Mouse (Mus musculus): Measurements from ENCODE around the gene Ttc23. TPM values are rescaled to one million over a fixed set of nuclear protein-coding genes. Genes with fewer than 3 reads are reported as not detected.

Ttc23 gene
- total and polyA plus RNA-seq, 3 experiments, result 0.42 to 4.8 TPM; not detected in 1

GRCm38 (mm10) chr7:67681078-67681477 lies 33.9 kb downstream of the Ttc23 start:
- no peaks in the 10 kb centered on the region for H3K27me3 ChIP-seq (ENCODE audit: control insufficient read depth in 1 of 2, insufficient read depth in 2 of 2, low read length in 2 of 2)
- H3K27ac ChIP-seq (ENCODE audit: control insufficient read depth, low read depth, low read length), result no peak overlapping the region
- no peaks in the 10 kb centered on the region for H3K9me3 ChIP-seq (replicated peaks; ENCODE audit: insufficient read depth, low read length)
- no peak for DNase-seq (ENCODE audit: low read depth, low spot score)
- TF ChIP-seq BHLHE40 (IDR thresholded peaks at IDR 0.05; ENCODE audit: borderline replicate concordance, low read depth, low read length) (no peak), RCOR1 (IDR thresholded peaks at IDR 0.05; ENCODE audit: low read depth, low read length) (no peak), USF1 (IDR thresholded peaks at IDR 0.05; ENCODE audit: low read depth, low read length) (no peak), MYB (IDR thresholded peaks at IDR 0.05; ENCODE audit: low read depth, low read length) (no peak), MYC (IDR thresholded peaks at IDR 0.05; ENCODE audit: low read depth, low read length) (no peak), USF2 (IDR thresholded peaks at IDR 0.05; ENCODE audit: borderline replicate concordance in 1 of 2, insufficient read depth in 1 of 2, low read depth in 1 of 2, low read length in 2 of 2) (no peak), GATA1 (IDR thresholded peaks at IDR 0.05; ENCODE audit: low read depth, low read length) (no peak), TCF12 (IDR thresholded peaks at IDR 0.05; ENCODE audit: low read depth, low read length) (no peak), SMC3 (IDR thresholded peaks at IDR 0.05; ENCODE audit: low read depth, low read length) (no peak), UBTF (IDR thresholded peaks at IDR 0.05; ENCODE audit: borderline replicate concordance, insufficient read depth, low read depth, low read length) (no peak), ZC3H11A (IDR thresholded peaks at IDR 0.05; ENCODE audit: low read depth, low read length) (no peak), POLR2AphosphoS5 (IDR thresholded peaks at IDR 0.05; ENCODE audit: borderline replicate concordance, low read depth, low read length) (no peak)
- no peak overlapping the region for H3K9ac ChIP-seq (ENCODE audit: control insufficient read depth, low read depth, low read length, poor library complexity, severe bottlenecking)
- no peaks in the 10 kb centered on the region for H3K36me3 ChIP-seq (ENCODE audit: control insufficient read depth in 1 of 2, insufficient read depth in 2 of 2, low read length in 2 of 2)
- H3K4me1 ChIP-seq (ENCODE audit: control insufficient read depth in 1 of 2, insufficient read depth in 2 of 2, low read length in 2 of 2), result no peaks in the 10 kb centered on the region
- H3K4me3 ChIP-seq (ENCODE audit: control insufficient read depth in 1 of 2, insufficient read depth in 1 of 2, low read depth in 2 of 2, low read length in 2 of 2), result no peak overlapping the region
- no peaks in the 10 kb centered on the region for H3K79me2 ChIP-seq (ENCODE audit: control insufficient read depth, insufficient read depth, low read length, poor library complexity)

DNA sequence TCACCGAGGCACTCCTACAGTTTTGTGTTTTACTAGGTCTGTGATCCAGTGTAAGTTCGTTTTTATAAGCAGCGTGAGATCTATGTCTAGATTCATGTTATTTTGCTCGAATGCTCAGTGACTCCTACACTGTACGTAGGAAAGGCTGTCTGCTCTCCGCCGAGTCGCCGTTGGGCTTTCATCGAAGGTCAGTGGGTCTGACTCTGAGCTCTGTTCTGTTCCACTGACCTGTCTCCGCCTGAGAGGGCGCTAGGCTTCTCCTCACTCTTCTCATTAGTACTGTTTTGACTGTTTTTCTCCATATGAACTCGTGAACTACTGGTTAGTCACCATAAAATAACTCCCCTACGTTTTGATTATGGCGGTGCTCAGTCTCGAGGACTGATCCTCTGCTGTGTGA lies 35.8 kb downstream of the Ttc23 start:
- no peaks in the 10 kb centered on the region for H3K36me3 ChIP-seq (ENCODE audit: control insufficient read depth in 1 of 2, insufficient read depth in 2 of 2, low read length in 2 of 2)
- H3K79me2 ChIP-seq (ENCODE audit: control insufficient read depth, insufficient read depth, low read length, poor library complexity), result no peaks in the 10 kb centered on the region
- H3K4me1 ChIP-seq (ENCODE audit: control insufficient read depth in 1 of 2, insufficient read depth in 2 of 2, low read length in 2 of 2), result no peaks in the 10 kb centered on the region
- no peak overlapping the region for H3K27ac ChIP-seq (ENCODE audit: control insufficient read depth, low read depth, low read length)
- H3K4me3 ChIP-seq (ENCODE audit: control insufficient read depth in 1 of 2, insufficient read depth in 1 of 2, low read depth in 2 of 2, low read length in 2 of 2), result no peak overlapping the region
- H3K9ac ChIP-seq (ENCODE audit: control insufficient read depth, low read depth, low read length, poor library complexity, severe bottlenecking), result no peak overlapping the region
- H3K27me3 ChIP-seq (ENCODE audit: control insufficient read depth in 1 of 2, insufficient read depth in 2 of 2, low read length in 2 of 2), result no peaks in the 10 kb centered on the region
- TF ChIP-seq ZKSCAN1 (IDR thresholded peaks at IDR 0.05; ENCODE audit: low read depth, low read length) (no peak), USF2 (IDR thresholded peaks at IDR 0.05; ENCODE audit: borderline replicate concordance in 1 of 2, insufficient read depth in 1 of 2, low read depth in 1 of 2, low read length in 2 of 2) (no peak), MEF2A (IDR thresholded peaks at IDR 0.05; ENCODE audit: extremely low read depth, insufficient replicate concordance, low read depth, low read length, poor library complexity, severe bottlenecking) (no peak), RCOR1 (IDR thresholded peaks at IDR 0.05; ENCODE audit: low read depth, low read length) (no peak), ETS1 (IDR thresholded peaks at IDR 0.05; ENCODE audit: low read depth, low read length) (no peak), RAD21 (IDR thresholded peaks at IDR 0.05; ENCODE audit: low read depth, low read length) (no peak), NELFE (IDR thresholded peaks at IDR 0.05; ENCODE audit: low read depth, low read length) (no peak), CHD1 (IDR thresholded peaks at IDR 0.05; ENCODE audit: low read depth, low read length) (no peak), GABPA (IDR thresholded peaks at IDR 0.05; ENCODE audit: low read depth, low read length) (no peak), EP300 (IDR thresholded peaks at IDR 0.05; ENCODE audit: low read depth in 1 of 2, low read length in 2 of 2) (no peak), MAFK (IDR thresholded peaks at IDR 0.05; ENCODE audit: borderline replicate concordance, low read depth, low read length) (no peak), POLR2A (IDR thresholded peaks at IDR 0.05; ENCODE audit: control insufficient read depth in 1 of 2, insufficient read depth in 1 of 2, low read depth in 1 of 2, low read length in 2 of 2, poor library complexity in 1 of 2) (no peak)
- DNase-seq (ENCODE audit: low read depth, low spot score), result no peak
- no peaks in the 10 kb centered on the region for H3K9me3 ChIP-seq (replicated peaks; ENCODE audit: insufficient read depth, low read length)
